Mouse (Mus musculus) gastrocnemius, adult 8-10 months (tissue): ENCODE data around the gene Igf2. TPM values are rescaled to one million over a fixed set of nuclear protein-coding genes. Genes with fewer than 3 reads are reported as not detected.

Experiments
- DNase-seq, 2 experiments: peaks; one replicate each; pipeline ENCODE4 v3.0.0; 2022; ENCODE audit warnings: low spot score in 2 of 2
- microRNA-seq: library from miRNA; unstranded; fragments of <30 nt; microRNA quantifications from one replicate; pipeline ENCODE4 v1.2.0, GENCODE M21; 2022
- total RNA-seq, 4 experiments: library from RNA; stranded (reverse); gene quantifications; 2 replicates each; pipeline ENCODE4 v1.2.4; 2022

Igf2 gene
- total RNA-seq, 4 experiments from 2014 or later = 15.7 to 28.1 (median 22.3) TPM

DNA sequence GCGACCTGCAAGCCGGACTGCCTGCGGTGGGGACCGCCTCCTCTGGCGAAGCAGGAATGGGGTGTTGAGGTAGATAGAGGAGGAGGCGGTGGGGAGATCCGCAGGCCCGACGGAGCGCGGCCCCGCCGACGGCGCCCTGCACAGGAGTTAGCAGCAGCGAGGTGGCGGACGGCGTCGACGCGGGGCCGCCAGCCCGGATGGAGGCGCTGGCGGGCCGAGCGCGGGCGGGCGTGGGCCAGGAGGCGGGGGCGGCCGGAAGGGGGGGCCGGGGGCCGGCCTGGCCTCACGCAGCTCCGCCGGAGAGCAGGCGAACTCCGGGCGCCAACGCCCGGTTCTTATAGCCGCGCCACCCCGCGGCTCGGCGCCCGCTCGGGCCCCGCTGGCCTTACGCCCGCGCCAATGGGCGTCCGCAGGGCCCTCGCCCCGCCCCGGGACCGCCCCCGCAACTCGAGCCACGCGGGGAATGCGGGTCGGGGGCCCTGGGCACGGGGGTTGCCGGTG lies 7.4 kb downstream of the Igf2 start:
- no peak for DNase-seq

DNA sequence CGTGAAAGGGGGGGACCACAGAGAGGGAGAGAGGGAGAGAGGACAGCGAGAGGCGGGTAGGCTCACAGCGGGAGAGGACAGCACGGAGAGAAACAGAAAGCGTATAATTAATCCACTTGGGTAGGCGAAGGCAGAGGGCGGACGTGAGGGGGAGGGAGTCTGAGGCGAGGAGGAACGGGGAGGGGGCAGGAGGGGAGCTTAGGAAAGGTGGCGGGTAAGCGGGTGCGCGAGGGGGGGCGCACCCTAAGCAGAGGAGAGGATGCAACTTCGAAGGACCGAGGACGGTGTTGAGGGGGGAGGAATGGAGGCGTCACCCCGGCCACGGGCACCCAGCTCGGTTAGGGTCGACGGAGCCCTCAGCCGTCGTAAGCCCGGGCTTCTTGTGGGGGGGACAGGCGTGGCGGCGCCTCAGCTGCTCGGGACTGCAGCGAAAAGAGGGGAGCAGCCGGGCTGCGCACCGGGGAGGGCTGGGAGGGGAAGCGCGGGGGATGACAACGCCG lies 7.9 kb downstream of the Igf2 start:
- no peak for DNase-seq

DNA sequence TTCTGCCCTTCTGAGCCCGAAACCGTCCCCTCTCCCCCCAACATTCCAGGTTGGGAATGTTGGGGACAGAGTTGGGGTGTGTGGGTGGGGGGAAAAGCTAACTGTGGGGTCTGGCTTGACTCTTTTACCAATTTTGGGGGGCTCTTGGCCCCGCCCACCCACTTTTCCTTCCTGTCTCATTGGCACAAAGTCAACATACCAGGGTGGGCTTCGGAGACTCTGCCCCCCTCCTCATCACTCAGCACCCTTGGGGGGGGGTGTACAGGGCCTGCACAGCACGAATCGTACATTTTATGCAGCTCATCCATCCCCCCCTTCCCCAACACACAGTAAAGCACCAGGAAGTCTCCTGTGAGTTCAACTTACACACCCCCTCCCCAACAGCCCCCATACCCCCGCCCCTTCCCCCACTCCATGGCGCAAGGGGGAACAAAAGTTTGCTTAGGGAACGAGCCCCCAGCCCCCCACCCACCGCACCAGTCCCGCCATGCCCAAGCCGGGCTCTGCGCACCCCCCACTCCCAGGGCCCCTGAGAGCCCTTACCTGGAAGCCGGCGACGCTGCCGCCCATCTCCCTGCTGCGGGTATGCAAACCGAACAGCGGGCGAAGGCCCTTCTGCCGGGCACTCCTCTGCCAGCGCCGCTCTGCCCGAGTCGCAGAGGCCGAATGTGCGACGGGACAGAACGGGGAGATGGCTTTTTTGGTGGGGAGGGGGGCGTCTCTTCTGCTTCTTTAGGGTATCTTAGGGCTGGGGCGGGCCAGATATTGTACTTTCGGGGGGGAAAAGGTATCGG lies 8.6 kb downstream of the Igf2 start:
- DNase-seq = no peak

DNA sequence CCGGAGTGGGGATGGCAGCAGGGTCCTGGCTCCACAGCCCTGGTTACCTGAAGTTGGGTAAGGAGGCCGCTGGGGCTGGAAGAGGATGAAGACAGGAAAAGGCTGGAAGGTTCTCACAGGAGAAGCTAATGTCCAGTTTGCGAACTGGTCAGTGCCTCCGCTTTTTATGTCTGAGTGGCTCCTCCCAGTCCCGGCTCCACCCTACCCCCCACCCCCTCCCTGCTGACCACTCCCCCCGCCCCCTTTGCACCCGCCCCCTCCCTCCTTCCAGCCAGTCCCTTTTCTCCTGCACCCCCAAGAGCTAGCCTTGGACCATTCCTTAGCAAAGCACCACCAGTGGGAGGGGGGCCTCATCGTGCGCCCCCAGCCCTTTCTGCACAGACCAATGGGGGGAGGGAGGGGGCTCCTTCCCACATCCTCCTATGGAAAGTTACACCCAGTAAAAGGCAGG lies 9.2 kb downstream of the Igf2 start:
- no peak for DNase-seq

DNA sequence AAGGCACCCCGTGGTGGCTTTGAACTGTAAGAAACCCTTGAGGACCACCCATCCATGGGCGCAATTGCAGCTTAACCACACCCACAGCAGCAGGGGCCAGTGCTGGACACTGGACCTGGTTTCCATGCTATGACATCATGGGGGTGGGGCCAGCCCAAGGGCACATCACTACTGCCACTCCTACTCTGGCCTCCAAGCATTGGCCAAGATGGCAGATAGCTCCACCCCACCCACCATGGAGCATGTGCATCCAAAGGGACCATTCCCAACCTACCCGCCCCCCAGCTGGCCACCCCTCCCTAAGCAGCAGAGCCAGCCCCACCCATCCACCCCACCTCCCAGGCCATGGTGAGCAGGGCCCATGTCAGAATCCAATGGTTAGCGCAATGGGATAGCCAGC lies 10.6 kb downstream of the Igf2 start:
- DNase-seq = no peak

DNA sequence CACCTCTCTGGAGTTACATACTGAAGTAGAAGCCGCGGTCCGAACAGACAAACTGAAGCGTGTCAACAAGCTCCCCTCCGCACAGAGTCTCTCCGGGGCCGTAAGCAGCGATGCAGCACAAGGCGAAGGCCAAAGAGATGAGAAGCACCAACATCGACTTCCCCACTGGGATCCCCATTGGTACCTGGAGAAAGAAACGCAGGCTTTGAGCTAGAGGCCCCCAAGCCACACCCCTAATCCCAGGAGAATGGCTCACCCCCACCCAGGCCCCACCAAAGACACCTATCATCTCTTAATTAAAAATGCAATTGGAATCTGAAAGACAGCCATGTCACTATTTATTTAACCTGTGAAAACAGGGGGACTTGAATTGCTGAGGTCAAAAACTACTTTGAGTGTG lies 11.0 kb downstream of the Igf2 start:
- no peak for DNase-seq

DNA sequence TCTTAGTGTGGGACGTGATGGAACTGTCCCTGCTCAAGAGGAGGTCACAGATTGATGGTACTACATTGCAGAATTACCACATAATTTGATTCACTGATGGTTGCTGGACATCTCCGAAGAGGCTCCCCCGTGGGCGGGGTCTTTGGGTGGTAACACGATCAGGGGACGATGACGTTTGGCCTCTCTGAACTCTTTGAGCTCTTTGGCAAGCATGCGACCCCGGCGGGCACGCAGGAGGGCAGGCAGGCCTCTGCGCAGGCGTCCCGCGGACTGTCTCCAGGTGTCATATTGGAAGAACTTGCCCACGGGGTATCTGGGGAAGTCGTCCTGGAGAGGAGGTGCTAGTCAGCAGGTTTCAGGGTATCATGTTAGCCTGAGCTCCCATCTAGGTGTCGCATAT lies 12.9 kb downstream of the Igf2 start:
- no peak for DNase-seq

DNA sequence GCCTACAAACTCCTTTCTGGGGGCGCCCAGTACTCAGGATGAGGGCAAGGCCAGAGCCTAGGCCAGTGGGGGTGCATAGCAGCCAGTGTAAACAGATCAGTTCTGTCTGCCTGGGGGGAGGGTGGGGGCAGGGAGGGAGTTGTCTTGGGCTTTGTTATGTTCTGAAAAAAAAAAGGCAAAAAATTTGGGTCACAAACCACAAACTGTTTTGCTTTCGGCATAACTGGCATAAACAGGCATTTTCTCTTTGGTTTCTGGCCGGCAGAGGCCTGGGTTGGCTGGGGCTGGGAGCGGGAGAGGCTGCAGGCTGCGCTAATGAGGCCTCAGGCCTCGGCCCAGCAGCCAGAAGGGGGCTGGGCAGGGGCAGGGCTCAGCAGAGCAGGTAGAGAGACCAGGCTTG lies 19.9 kb downstream of the Igf2 start:
- no peak for DNase-seq

DNA sequence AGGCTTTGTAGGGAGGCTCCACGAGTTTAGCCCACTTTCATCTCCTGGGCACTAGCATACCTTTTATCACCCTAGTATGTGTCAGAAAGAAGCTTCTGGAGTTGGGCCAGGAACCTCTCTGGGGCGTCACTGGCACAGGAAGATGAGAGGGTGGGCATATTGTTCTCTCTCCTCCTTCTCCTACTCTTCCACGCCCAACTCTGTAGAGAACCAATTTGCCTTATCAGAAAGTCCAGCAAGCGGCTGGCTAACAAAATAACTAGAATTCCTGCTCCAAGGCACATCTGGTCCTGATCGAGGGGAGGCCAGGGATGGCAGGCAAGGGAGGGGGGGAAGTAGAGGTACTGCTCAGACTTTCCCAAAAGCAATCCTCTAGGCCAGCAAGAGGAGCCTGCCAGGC lies 21.6 kb downstream of the Igf2 start:
- no peak for DNase-seq

DNA sequence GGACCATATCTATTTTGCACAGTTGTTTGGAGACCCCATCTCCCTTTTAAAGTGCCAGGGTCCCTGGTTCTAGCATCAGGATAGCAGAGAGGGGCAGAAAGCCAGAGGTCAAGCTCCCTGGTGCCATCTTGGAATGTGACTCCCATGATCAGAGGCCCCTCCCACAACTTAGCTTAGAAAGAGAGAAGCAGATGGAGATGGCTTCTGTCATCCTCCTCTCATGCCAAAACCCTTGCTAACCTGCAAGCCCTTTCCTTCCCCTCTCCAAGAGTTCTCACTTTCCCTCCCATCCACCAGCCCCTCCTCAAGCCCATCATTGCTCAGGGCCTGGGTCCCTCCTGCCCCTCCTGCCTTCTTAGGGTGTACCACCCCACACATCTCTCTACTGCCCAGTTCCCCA lies 30.4 kb downstream of the Igf2 start:
- DNase-seq = no peak

DNA sequence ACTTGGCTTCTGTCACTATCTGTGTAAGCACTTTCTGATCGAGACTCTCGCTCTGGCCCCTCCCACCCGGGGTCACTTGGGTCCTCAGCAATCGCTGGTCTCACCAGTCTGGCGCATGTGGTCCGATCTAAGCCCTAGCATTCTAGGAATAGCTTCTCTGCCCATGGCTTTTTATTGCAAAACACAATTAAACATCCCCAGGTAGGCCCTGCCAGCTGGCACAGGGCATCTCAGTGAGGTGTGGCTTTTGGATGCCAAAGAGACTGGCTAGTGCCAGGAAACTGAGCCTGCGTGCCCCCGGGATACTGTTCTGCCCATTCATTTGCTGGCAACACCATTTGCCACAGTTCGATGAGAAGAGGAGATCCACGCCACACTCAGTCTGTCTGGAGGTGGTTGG lies 35.9 kb downstream of the Igf2 start:
- no peak for DNase-seq

DNA sequence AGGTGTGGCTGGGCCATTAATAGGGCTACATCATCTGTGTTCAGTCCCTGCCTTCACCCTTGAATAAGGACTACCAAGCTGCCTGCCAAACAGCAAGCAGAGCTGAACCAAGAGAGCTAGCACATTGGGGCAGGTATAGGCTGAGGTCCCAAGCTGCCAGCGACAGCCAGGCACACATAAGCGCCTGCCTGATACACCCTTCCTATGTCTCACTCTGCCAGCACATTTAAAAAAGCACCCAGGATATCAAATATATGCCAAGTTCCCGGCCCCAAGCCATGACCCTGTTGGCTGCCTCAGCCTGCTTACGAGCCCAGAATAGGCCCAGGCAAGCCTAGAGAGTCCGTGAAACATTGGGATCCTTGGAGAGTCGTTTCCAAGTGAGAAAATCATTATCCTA lies 36.8 kb downstream of the Igf2 start:
- DNase-seq = peak; percentile 59 to 78

DNA sequence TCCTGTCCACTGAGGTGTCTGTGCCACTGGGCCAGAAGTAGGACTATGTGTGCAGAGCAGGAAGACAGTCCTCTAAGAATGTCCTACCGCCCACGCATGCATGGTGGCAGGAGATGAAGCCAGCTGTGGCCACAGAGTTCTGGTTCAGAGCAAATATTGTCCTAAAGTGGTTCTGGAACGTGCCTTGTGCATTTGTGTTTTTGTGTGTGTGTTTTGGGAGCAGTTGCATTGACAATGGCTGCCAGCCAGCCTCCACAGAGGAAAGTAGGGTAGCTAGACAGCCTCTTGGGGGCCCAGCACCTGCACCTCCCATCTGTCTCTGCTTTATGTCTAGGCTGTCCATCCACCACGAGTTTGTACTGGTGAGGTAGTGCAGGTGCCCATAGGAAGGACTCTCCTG lies 44.4 kb downstream of the Igf2 start:
- DNase-seq = no peak

DNA sequence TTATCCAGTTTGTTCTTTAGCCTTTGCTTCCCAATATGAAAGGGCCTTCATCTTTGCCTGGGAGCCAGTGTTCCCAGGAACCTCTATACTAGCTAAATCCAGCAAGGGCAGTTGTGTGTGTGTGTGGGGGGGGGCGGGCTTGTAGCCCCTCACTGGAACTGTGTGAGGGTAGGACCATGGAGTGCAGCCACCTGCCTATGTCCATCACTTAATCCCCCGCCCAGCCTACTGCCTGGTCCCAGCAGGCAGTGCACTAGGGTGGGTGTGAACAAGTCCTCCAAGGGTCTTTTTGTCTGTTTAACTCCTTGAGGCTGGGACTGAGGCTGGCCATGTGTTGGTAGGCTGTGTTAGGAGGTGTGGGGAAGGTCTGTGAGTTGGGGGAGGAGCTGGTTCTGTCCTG lies 53.5 kb downstream of the Igf2 start:
- DNase-seq = no peak

DNA sequence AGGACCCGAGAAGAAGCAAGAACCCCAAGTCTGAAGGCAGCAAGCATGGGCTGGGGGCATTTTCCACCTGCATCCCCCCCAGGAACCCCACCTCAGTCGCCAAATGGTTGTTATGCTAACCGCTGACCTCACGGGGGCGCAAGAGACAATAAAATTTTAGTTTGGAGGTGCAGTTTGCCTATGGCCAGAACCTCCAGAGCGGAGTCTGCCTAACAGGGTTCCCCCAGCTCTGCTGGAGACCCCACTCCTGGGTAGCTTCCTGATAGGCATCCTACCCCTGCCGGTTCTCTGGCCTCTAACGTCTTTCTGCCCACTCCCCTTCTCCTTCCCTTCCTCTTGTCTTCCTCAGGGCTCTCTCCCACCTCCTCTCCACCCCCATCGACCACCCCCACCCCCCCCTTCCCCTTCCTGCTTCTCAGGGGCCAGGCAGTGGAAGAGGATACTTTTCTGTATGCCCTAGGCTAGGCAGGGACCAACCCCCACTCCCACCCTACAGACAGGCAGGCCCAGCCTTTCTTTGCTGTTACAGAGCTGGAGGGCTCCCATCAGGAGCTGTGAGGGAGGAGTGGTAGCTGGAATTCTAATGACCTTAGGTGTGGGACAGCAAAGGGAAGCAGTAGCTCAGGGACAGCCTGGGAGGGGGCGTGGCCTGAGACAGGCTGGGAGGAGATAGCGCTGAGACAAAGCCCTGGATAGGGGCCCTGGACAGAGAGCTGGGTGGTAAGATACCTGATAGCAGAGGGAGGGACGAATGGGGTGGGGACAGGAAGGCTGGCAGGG lies 55.8 kb downstream of the Igf2 start:
- peak in 1 of 2 experiments; percentile 36 for DNase-seq

DNA sequence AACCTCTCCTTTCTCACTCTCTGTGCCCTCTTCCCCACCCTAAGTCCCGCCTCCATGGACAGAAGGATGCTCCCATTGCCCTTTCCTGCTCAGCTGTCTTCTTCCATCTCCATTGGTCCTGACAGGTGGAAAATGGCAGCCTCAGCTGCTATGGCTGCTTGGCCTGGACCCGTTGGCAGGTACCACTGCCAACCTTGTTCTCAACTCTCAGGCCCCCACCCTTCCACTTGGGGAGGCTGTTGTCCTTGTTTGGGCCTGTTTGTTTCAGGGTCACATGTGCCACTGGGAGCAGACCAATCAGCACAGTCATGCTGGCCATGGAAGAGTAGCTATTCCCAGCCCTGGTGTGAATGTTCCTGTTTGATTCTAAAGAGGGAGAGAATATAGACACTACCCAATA lies 65.7 kb downstream of the Igf2 start:
- DNase-seq = peak; percentile 72 to 84

Small RNA genes lying within 50 kb of the gene (microRNA-seq; reads per million reads assigned to microRNA genes)
- gene Mir483 = 116 reads per million, percentile 53 among the genes with 10 or more reads in this experiment

Other genes starting within 250 kb of the Igf2 start
- not detected for gene Syt8, start 232.0 kb downstream of the Igf2 start, total RNA-seq
- gene Tnni2, start 225.0 kb downstream of the Igf2 start, total RNA-seq = over 10,000 TPM; 16,943 to 22,105 (median 19,624) TPM
- 10 to 100 TPM; 22.8 to 39.1 (median 34.1) TPM for gene Lsp1, start 206.0 kb downstream of the Igf2 start, total RNA-seq
- gene Tnnt3, start 168.0 kb downstream of the Igf2 start, total RNA-seq = over 10,000 TPM; 31,851 to 38,724 (median 35,835) TPM
- 1 to 10 TPM; 1.0 to 5.1 (median 3.1) TPM for gene Mrpl23, start 134.1 kb downstream of the Igf2 start, total RNA-seq
- gene Gm49394, start 3.1 kb upstream of the Igf2 start, total RNA-seq = not detected
- gene Ins2, start 76.6 kb upstream of the Igf2 start, total RNA-seq = not detected